Mouse (Mus musculus) layer of hippocampus, adult 11-12 months (tissue): ENCODE data around the gene Plg.

Experiments used
- DNase-seq: peaks from one replicate; pipeline ENCODE4 v3.0.0; 2022; ENCODE audit warnings: low spot score

Gene Plg

GRCm38 (mm10) chr17:12385049-12385794 lies 6.8 kb downstream of the Plg start:
- DNase-seq = no peak

GRCm38 (mm10) chr17:12387781-12388180 lies 9.4 kb downstream of the Plg start:
- DNase-seq = no peak

- DNase-seq = no peak
Observed at GRCm38 (mm10) chr17:12388239-12388638, 9.8 kb downstream of the Plg start.

- no peak for DNase-seq
Observed at GRCm38 (mm10) chr17:12396163-12396677, 17.8 kb downstream of the Plg start.

- DNase-seq = no peak
Observed at GRCm38 (mm10) chr17:12403420-12403819, 25.0 kb downstream of the Plg start.

- DNase-seq = no peak
Observed at GRCm38 (mm10) chr17:12409346-12409944, 31.0 kb downstream of the Plg start.

GRCm38 (mm10) chr17:12412181-12412890 lies 33.9 kb downstream of the Plg start:
- no peak for DNase-seq

GRCm38 (mm10) chr17:12412891-12413237 lies 34.5 kb downstream of the Plg start:
- no peak for DNase-seq

GRCm38 (mm10) chr17:12415031-12415735 lies 36.8 kb downstream of the Plg start:
- DNase-seq = no peak

GRCm38 (mm10) chr17:12415741-12416140 lies 37.3 kb downstream of the Plg start:
- no peak for DNase-seq

- DNase-seq = peak; percentile 85
Observed at GRCm38 (mm10) chr17:12416250-12416895, 38.0 kb downstream of the Plg start.

GRCm38 (mm10) chr17:12419491-12420079 lies 41.2 kb downstream of the Plg start:
- peak; percentile 9 for DNase-seq

- peak; percentile 14 for DNase-seq
Observed at GRCm38 (mm10) chr17:12420886-12421574, 42.6 kb downstream of the Plg start.

- no peak for DNase-seq
Observed at GRCm38 (mm10) chr17:12422143-12422542, 43.7 kb downstream of the Plg start.

GRCm38 (mm10) chr17:12427156-12427555 lies 48.7 kb downstream of the Plg start:
- no peak for DNase-seq

- DNase-seq = no peak
Observed at GRCm38 (mm10) chr17:12428369-12428768, 50.0 kb downstream of the Plg start.

- peak; percentile 17 for DNase-seq
Observed at GRCm38 (mm10) chr17:12431707-12432106, 53.3 kb downstream of the Plg start.

- no peak for DNase-seq
Observed at GRCm38 (mm10) chr17:12437771-12438170, 59.4 kb downstream of the Plg start.

- DNase-seq = no peak
Observed at GRCm38 (mm10) chr17:12444561-12444960, 66.2 kb downstream of the Plg start.

- DNase-seq = no peak
Observed at GRCm38 (mm10) chr17:12451234-12451633, 72.8 kb downstream of the Plg start.
